Mouse (Mus musculus) E14TG2a.4 (cell line): ENCODE data around the gene Mast3.

ENCODE experiments used
- H3K27me3 ChIP-seq: 2 replicates; pipeline ENCODE4 v1.6.1; 2014; ENCODE audit warnings: low read length, control low read depth; ENCODE audit not compliant: insufficient read depth
- H3K36me3 ChIP-seq: 2 replicates; pipeline ENCODE4 v1.6.1; 2014; ENCODE audit warnings: low read length, control low read depth; ENCODE audit not compliant: insufficient read depth
- H3K4me1 ChIP-seq: replicated peaks from 2 replicates; pipeline ENCODE4 v1.6.1; 2014; ENCODE audit warnings: low read depth, low read length, control low read depth
- H3K4me3 ChIP-seq: replicated peaks from 2 replicates; pipeline ENCODE4 v1.5.1; 2014; ENCODE audit warnings: mild to moderate bottlenecking, low read length
- H3K9me3 ChIP-seq: 2 replicates; pipeline ENCODE4 v1.6.1; 2014; ENCODE audit warnings: low read length, control low read depth
- CTCF ChIP-seq: conservative IDR thresholded peaks from 2 replicates; pipeline ENCODE4 v1.5.1; 2014; ENCODE audit warnings: low read length
- NANOG ChIP-seq: IDR thresholded peaks from 2 replicates; pipeline ENCODE4 v1.6.1; 2014; ENCODE audit warnings: borderline replicate concordance, low read length, mixed read lengths
- POU5F1 ChIP-seq: IDR thresholded peaks from 2 replicates; pipeline ENCODE4 v1.6.1; 2014; ENCODE audit warnings: low read length, borderline replicate concordance

Mast3 gene

DNA sequence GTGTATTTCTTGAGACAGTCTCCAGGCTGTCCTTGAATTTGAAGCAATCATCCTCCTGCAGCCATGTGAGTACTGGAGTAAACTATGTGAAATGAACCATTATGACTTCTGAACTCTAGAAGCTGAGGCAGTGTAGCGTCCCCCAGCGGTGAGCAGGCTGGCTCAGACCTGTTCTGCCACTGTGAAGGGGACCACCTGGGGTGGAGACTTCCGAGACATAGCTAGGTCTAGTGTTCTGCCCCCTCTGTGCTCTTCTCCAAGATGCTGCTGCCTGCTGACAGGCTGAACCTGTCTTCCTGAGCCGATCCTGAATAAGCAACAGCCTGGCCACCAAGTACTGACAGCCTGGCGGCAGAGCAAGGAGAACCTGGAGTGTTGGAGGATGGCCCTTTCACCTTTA is 40.3 kb upstream of the Mast3 start:
- TF ChIP-seq POU5F1, result no peak
- TF ChIP-seq NANOG, result no peak
- peak; percentile 48 for TF ChIP-seq CTCF
- Histone ChIP-seq H3K4me1 (peaks cover 90% of the 10 kb centered on the region), H3K4me3 (0 out of 2 replicates have a peak overlapping the region, but pooled peaks have one; percentile 3), H3K36me3 (no peaks in the 10 kb centered on the region), H3K27me3 (peaks cover 7% of the 10 kb centered on the region; the same call in 1 of the 2 replicates), H3K9me3 (no peaks in the 10 kb centered on the region)

- Histone ChIP-seq H3K27me3 (peaks cover 7% of the 10 kb centered on the region; the same call in 1 of the 2 replicates), H3K36me3 (no peaks in the 10 kb centered on the region), H3K4me1 (peaks cover 87% of the 10 kb centered on the region), H3K9me3 (no peaks in the 10 kb centered on the region), H3K4me3 (no peak overlapping the region)
- TF ChIP-seq CTCF, result peak; percentile 92
- TF ChIP-seq NANOG, result no peak
Measured at GRCm38 (mm10) chr8:70844523-70844922, 39.7 kb upstream of the Mast3 start.

GRCm38 (mm10) chr8:70843941-70844340 is 39.1 kb upstream of the Mast3 start:
- TF ChIP-seq NANOG, result no peak
- no peak for TF ChIP-seq POU5F1
- TF ChIP-seq CTCF, result no peak
- Histone ChIP-seq H3K4me3 (no peak overlapping the region), H3K36me3 (no peaks in the 10 kb centered on the region), H3K4me1 (peaks cover 81% of the 10 kb centered on the region), H3K27me3 (peaks cover 7% of the 10 kb centered on the region; the same call in 1 of the 2 replicates), H3K9me3 (no peaks in the 10 kb centered on the region)

- Histone ChIP-seq H3K27me3 (peaks cover 7% of the 10 kb centered on the region; the same call in 1 of the 2 replicates), H3K4me3 (no peak overlapping the region), H3K36me3 (no peaks in the 10 kb centered on the region), H3K4me1 (peaks cover 79% of the 10 kb centered on the region), H3K9me3 (no peaks in the 10 kb centered on the region)
- TF ChIP-seq POU5F1, result no peak
- no peak for TF ChIP-seq NANOG
- no peak for TF ChIP-seq CTCF
Measured at GRCm38 (mm10) chr8:70843214-70843773, 38.4 kb upstream of the Mast3 start.

DNA sequence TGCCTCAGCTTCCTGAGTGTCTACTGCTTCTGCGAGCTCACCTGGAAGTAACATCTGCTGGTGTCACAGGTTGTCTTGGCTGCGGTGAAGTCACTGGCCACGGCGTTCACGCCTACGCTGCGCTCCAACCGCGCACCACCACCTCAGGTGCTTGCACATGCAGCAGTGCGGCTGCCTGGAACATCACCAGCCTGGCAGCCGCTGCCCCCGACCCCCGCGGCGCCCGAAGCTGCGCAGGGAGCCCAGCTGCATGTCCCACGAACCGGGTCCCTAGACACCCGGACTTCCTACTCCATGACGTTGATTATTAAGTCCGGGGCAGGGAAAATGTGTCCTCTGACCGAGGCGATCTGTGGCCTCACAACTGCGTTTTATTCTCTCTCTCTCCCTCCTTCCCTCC is 37.6 kb upstream of the Mast3 start:
- Histone ChIP-seq H3K4me1 (peaks cover 72% of the 10 kb centered on the region), H3K36me3 (peaks cover under 1% of the 10 kb centered on the region; the same call in 1 of the 2 replicates), H3K4me3 (peak overlapping the region; percentile 43; the same call in 1 of the 2 replicates), H3K27me3 (peaks cover 7% of the 10 kb centered on the region; the same call in 1 of the 2 replicates), H3K9me3 (no peaks in the 10 kb centered on the region)
- TF ChIP-seq POU5F1 (no peak), CTCF (no peak), NANOG (no peak)

DNA sequence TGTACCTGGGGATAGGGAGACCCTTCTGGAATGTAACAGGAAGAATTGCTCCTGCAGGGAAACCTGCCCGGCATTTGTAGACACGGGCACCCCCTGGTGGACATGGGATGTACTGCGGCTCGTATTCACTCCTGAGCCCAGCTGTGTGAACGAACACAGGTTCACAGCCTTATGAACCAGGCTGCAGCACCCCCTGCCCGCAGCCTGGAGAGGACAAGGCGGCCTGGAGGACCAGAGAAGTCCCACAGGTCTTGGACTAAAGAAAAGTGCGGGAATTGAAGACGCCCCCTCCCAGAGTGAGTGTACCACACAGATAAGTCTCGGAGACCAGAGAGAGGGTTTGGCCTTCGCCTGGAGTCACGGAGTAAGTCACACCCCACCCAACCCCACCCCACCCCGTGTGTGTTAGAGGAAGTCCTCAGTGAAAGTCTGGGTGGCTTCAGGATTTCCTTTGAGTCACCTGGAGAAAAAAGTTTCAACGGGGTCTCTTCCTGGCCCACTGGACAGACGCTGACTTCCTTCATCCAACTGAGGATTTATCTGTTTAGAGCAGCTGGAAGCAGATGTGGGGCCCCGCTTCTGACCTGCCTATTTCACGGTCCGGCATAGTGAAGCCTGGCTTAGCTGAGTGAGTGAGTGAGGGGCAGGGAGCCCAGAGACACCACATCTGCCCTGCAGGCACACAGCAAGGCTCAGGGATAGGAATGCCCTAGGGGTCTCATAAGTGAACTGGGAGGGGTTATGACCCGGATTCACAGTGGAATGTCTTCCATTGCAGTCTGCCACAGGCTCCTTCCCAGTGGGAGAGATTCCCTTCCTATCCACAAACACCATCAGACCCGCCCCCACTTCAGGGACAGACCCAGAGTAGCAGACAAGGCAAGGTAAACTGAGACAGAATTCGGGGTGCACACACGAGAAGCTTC is 36.6 kb upstream of the Mast3 start:
- H3K4me1 ChIP-seq, result peaks cover 73% of the 10 kb centered on the region
- peaks cover 7% of the 10 kb centered on the region; the same call in 1 of the 2 replicates for H3K27me3 ChIP-seq
- H3K4me3 ChIP-seq, result 0 out of 2 replicates have a peak overlapping the region, but pooled peaks have one; percentile 7
- peaks cover 11% of the 10 kb centered on the region for H3K36me3 ChIP-seq
- TF ChIP-seq CTCF, result peak; percentile 93
- TF ChIP-seq NANOG, result no peak
- no peak for TF ChIP-seq POU5F1
- no peaks in the 10 kb centered on the region for H3K9me3 ChIP-seq

GRCm38 (mm10) chr8:70840590-70840989 is 35.7 kb upstream of the Mast3 start:
- TF ChIP-seq CTCF (no peak), POU5F1 (no peak), NANOG (no peak)
- Histone ChIP-seq H3K27me3 (peaks cover 7% of the 10 kb centered on the region; the same call in 1 of the 2 replicates), H3K4me1 (peaks cover 76% of the 10 kb centered on the region), H3K36me3 (peaks cover 19% of the 10 kb centered on the region), H3K9me3 (no peaks in the 10 kb centered on the region), H3K4me3 (no peak overlapping the region; the same call in 1 of the 2 replicates)

DNA sequence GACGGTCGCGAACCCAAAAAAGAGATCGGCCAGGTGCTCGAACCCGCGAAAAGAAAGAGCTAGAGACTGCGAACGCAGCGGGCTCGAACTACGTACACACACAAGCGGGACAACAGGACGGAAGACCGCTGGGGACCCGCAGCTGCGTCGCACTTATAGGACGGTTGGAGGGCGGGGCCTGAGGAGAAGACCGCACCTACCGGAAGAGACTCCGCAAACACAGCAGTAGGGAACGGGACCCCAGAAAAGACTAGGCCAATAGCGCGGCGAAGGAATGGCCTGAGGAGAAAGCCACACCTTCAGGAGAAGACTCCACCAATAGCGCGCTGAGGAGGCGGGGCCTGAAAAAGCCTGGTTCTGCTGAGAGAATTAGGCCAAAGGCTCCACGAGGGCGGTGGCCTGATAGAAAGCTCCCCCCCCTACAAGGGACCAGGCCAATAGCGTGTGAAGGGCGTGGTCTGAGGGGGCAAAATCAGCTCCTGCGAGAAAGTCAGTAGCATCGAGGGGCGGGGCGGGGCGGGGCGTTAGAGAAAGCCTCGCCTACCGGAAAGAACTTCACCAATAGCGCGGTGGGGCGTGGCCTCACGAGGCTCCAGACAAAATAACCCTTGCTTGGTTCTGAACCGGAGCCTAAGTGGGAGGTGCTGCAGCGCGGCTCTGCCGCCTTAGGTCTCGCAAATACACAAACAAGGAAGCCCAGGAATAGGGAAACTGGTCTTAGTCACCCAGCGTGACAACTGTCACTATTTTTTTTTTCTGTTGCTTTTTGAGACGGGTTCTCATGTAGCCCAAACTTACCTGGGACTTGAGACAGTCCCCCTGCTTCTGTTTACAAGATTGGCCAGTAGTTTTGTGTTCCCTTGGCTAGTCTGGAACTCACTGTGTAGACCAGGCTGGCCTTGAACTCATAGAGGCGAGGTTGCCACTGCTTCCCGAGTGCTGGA is 34.8 kb upstream of the Mast3 start, which contains the start of gene Arrdc2:
Gene Arrdc2 (minus strand): TSS at position 313 of the 944 bp plus-strand sequence.
- Histone ChIP-seq H3K4me1 (peaks cover 77% of the 10 kb centered on the region), H3K27me3 (peaks cover 7% of the 10 kb centered on the region; the same call in 1 of the 2 replicates), H3K4me3 (peak within 1 kb of the TSS; percentile 88), H3K36me3 (peaks cover 28% of the 10 kb centered on the region), H3K9me3 (no peaks in the 10 kb centered on the region)
- no peak for TF ChIP-seq NANOG
- TF ChIP-seq CTCF, result no peak
- no peak for TF ChIP-seq POU5F1
